Mouse (Mus musculus) MN1 (cell line): ENCODE results near the gene Tmem160.

ENCODE experiments used
- DNase-seq: peaks from one replicate; pipeline ENCODE4 v3.0.0-alpha.2; 2016; ENCODE audit warnings: low spot score

Gene Tmem160

GRCm38 (mm10) chr7:16491759-16492158, 39.2 kb downstream of the Tmem160 start:
- DNase-seq, result peak; percentile 53

GRCm38 (mm10) chr7:16492211-16492610, 39.6 kb downstream of the Tmem160 start:
- no peak for DNase-seq

DNA sequence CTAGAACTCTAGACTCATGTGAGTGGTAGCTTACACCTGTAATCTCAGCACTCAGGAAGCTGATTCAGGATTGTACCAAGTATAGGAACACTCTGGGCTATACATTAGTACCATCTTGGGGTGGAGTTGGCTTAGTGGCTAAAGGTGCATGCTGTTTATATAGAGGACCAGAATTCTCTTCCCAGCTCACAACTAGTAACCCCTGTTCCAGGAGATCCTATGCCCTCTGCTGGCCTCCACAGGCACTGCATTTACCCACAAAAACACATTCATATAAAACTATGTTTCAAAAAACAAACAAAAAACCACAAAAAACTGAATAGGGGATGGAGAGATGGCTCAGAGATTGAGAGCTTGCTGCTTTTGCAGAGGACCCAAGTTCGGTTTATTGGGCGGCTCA, 40.8 kb downstream of the Tmem160 start:
- DNase-seq, result peak; percentile 28

GRCm38 (mm10) chr7:16496260-16496659, 43.7 kb downstream of the Tmem160 start:
- DNase-seq, result no peak

DNA sequence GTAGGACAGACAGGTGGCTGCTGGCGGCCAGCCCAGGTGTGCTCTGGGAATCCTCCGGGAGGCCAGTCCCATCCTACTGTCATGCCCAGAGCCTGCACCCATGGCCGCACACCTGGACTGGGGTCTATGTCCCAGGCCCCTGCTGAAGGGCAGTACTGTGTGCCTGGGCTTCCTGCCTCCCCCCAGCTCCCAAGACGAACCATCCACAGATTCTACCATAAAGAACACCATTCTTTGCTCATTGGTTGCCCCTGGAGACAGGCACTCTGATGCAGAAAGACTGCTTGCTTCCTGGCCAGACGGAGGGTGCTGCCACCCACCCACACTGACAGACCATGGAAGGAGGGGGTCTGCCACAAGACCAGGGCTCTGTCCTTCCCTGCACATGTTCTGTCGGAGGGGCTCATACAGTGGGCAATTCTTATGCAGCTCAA, 47.1 kb downstream of the Tmem160 start:
- DNase-seq, result no peak

DNA sequence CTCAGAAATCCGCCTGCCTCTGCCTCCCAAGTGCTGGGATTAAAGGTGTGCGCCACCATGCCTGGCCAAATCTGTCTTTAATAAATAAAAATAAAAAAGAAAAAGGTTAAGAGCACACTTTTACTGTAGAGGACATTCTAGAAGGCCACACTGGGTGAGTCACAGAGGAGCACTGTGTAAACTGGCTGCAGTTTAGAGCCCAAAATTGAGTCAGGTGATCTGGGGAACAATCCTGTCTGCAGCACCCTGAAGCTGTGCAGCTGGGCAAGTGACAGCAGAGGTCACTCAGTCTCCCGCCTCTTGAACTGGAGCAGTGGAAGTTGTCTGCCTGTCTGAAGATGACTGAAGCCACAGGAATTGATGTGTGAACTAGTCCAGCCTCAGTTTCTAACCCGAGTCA, 49.0 kb downstream of the Tmem160 start:
- DNase-seq, result no peak

DNA sequence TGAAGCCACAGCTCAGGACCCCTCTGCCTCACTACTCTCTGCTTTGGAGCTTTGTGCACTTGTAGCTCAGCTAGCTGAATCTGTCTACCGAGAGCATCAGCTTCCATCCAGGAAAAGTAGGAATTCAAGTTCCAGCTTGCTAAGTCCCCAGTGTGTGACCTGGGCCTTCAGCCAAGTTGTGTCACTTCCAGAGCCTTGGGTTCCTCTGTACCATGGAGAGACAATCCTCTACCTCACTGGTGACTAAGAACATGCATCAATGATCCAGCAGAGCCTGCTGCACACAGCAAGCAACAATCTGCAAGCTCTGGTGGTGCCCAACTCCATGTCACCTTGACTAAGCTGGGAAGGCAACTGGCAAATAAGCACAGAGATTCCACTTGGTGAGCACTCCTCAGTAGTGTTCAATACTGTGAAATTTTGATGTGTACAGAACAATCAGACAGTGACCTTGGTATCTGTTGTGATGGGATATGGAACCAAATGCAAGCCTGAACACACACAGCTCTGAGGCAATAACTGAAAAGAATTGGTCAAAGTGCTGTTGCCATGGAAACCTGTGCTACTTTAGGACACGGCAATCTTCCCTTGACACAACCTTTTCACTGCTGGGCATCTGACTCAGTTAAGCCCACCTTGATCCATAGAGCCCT, 52.1 kb downstream of the Tmem160 start:
- no peak for DNase-seq
